27 mouse cellular contexts compared by ENCODE assay signal in genomic region chr6:54997726-54998125, GRCm38 (mm10). TPM values are rescaled to one million over a fixed set of nuclear protein-coding genes. Genes with fewer than 3 reads are reported as not detected.
DNase-seq lines count a peak whose midpoint lies in the region; ATAC-seq and TF ChIP-seq lines count a peak whose summit lies in the region.
"Had no signal": no experiment of that assay in that cellular context is flagged by ENCODE, and none has a peak within 500 bp of the region (broad histone marks: within the 10 kb centered on the region; RNA-seq: fewer than 3 reads in every experiment).

No protein-coding gene starts in this region.

- no peak for ATAC-seq in kidney, embryonic 15.5 days (replicated peaks; ENCODE audit: low FRiP score)
- ATAC-seq: forebrain, embryonic 14.5 days; forebrain, postnatal 0 days; Patski had no signal

- H3K9me3 ChIP-seq in kidney, embryonic 15.5 days (replicated peaks), result no peaks in the 10 kb centered on the region
- H3K9me3 ChIP-seq: embryonic facial prominence, embryonic 12.5 days; embryonic facial prominence, embryonic 15.5 days; G1E; heart, embryonic 10.5 days; hindbrain, embryonic 12.5 days; hindbrain, embryonic 15.5 days had no signal

- H3K4me2 ChIP-seq in kidney, embryonic 15.5 days, result no peak overlapping the region
- H3K4me2 ChIP-seq: embryonic facial prominence, embryonic 12.5 days; embryonic facial prominence, embryonic 15.5 days; hindbrain, embryonic 12.5 days; hindbrain, embryonic 15.5 days had no signal

- peak; percentile 84 for DNase-seq in kidney, adult 11 months
- peak; percentile 85 for DNase-seq in liver, adult 2 months (ENCODE audit: extremely low read depth, low read depth, low spot score)
- DNase-seq in liver, result no peak
- peak; percentile 38 for DNase-seq in kidney, postnatal 10 days
- DNase-seq in kidney, postnatal 36 days, result peak; percentile 72 to 85
- no peak for DNase-seq in cerebellum, adult 18-20 months
- DNase-seq in neural tube, embryonic 10.5 days (ENCODE audit: extremely low spot score, low spot score), result no peak
- DNase-seq: adrenal gland, postnatal 10 days; adrenal gland, postnatal 36 days; B cell, adult 2 months; cerebellum, adult 2 months; cerebellum, adult 9-11 months; cerebellum, postnatal 25 days; forebrain, postnatal 0 days; gastrocnemius, adult 2 months; gastrocnemius, postnatal 14 days; heart, adult 2 months had no signal

- no peak for TF ChIP-seq POLR2A in liver, adult 2 months (IDR thresholded peaks at IDR 0.05; ENCODE audit: extremely low read depth, insufficient read depth, low read length)

- no peak for TF ChIP-seq CTCF in liver, adult 2 months (IDR thresholded peaks at IDR 0.05; ENCODE audit: low read depth, low read length)

- no peak overlapping the region for H3K9ac ChIP-seq in kidney, embryonic 15.5 days
- H3K9ac ChIP-seq in liver, adult 2 months (ENCODE audit: low read depth, low read length), result no peak overlapping the region
- H3K9ac ChIP-seq: embryonic facial prominence, embryonic 12.5 days; embryonic facial prominence, embryonic 15.5 days; forebrain, postnatal 0 days; hindbrain, embryonic 12.5 days; hindbrain, embryonic 15.5 days had no signal

- WGBS in kidney, embryonic 15.5 days, result 80% methylated on average over 6 of the region's 6 CpGs
- WGBS in liver, adult 2 months, result 39% methylated on average over 6 of the region's 6 CpGs

- no peaks in the 10 kb centered on the region; the same call in 1 of the 2 replicates for H3K4me1 ChIP-seq in kidney, embryonic 15.5 days
- peaks cover 8% of the 10 kb centered on the region for H3K4me1 ChIP-seq in liver, adult 2 months (ENCODE audit: control insufficient read depth, insufficient read depth, low read length)
- H3K4me1 ChIP-seq: embryonic facial prominence, embryonic 12.5 days; hindbrain, embryonic 12.5 days had no signal

- H3K4me3 ChIP-seq in kidney, embryonic 15.5 days (replicated peaks), result no peak overlapping the region
- no peak overlapping the region for H3K4me3 ChIP-seq in liver, adult 2 months (ENCODE audit: insufficient read depth, low read depth, low read length)
- H3K4me3 ChIP-seq: embryonic facial prominence, embryonic 12.5 days; embryonic facial prominence, embryonic 15.5 days; gastrocnemius, adult 2 months; heart, adult 2 months; heart, embryonic 10.5 days; hindbrain, embryonic 12.5 days; hindbrain, embryonic 15.5 days had no signal

- no peaks in the 10 kb centered on the region for H3K79me2 ChIP-seq in liver, adult 2 months (ENCODE audit: control insufficient read depth, insufficient read depth, low read length)

- H3K27ac ChIP-seq in kidney, embryonic 15.5 days, result no peak overlapping the region
- H3K27ac ChIP-seq in liver, adult 2 months (replicated peaks; ENCODE audit: insufficient read depth, low read depth, low read length), result no peak overlapping the region
- H3K27ac ChIP-seq: embryonic facial prominence, embryonic 12.5 days; embryonic facial prominence, embryonic 15.5 days; gastrocnemius, adult 2 months; heart, adult 2 months; heart, embryonic 10.5 days; hindbrain, embryonic 12.5 days; hindbrain, embryonic 15.5 days had no signal

- no peaks in the 10 kb centered on the region for H3K27me3 ChIP-seq in kidney, embryonic 15.5 days
- H3K27me3 ChIP-seq in liver, adult 2 months (ENCODE audit: control insufficient read depth, insufficient read depth, low read length), result no peaks in the 10 kb centered on the region
- H3K27me3 ChIP-seq: CH12.LX; embryonic facial prominence, embryonic 12.5 days; embryonic facial prominence, embryonic 15.5 days; hindbrain, embryonic 12.5 days; hindbrain, embryonic 15.5 days; Patski had no signal

- H3K36me3 ChIP-seq in kidney, embryonic 15.5 days, result no peaks in the 10 kb centered on the region
- no peaks in the 10 kb centered on the region for H3K36me3 ChIP-seq in liver, adult 2 months (ENCODE audit: control insufficient read depth, insufficient read depth, low read length)
- H3K36me3 ChIP-seq: embryonic facial prominence, embryonic 12.5 days; embryonic facial prominence, embryonic 15.5 days; G1E; heart, embryonic 10.5 days; hindbrain, embryonic 12.5 days; hindbrain, embryonic 15.5 days had no signal

RNA-seq across cellular contexts. Expression of gene Ggct, which starts 5.0 kb away (rescaled TPM):
- polyA plus RNA-seq in kidney, embryonic 15.5 days (2015; fragmentation: Nextera tagmentation; extraction: Ambion mirVana), result 8.8 and 9.0 TPM in 2 replicates
- total RNA-seq in liver, adult 2 months (2014; rRNA removed), result 8.7 and 11.7 TPM in 2 replicates
- polyA plus RNA-seq in liver, adult 2 months (2012; rRNA removed), result 6.2 and 6.6 TPM in 2 replicates

RNA-seq across cellular contexts. Expression of gene Nod1, which starts 25.3 kb away (rescaled TPM):
- 3.6 and 5.1 TPM in 2 replicates for polyA plus RNA-seq in kidney, embryonic 15.5 days (2015; fragmentation: Nextera tagmentation; extraction: Ambion mirVana)
- 7.0 and 12.1 TPM in 2 replicates for total RNA-seq in liver, adult 2 months (2014; rRNA removed)
- 8.1 and 8.4 TPM in 2 replicates for polyA plus RNA-seq in liver, adult 2 months (2012; rRNA removed)

RNA-seq across cellular contexts. Expression of gene Gars, which starts 40.1 kb away (rescaled TPM):
- polyA plus RNA-seq in kidney, embryonic 15.5 days (2015; fragmentation: Nextera tagmentation; extraction: Ambion mirVana), result 138 and 141 TPM in 2 replicates
- 35.5 and 35.7 TPM in 2 replicates for total RNA-seq in liver, adult 2 months (2014; rRNA removed)
- polyA plus RNA-seq in liver, adult 2 months (2012; rRNA removed), result 18.2 and 18.3 TPM in 2 replicates

Comparison
In these comparisons a context has a peak if more than half of its experiments do, and no peak if none do; other contexts are left out.
1. DNase-seq: peak in kidney, adult 11 months (single experiment), liver, adult 2 months (single experiment), kidney, postnatal 10 days (single experiment) and kidney, postnatal 36 days (2 of 2); none in liver (single experiment), cerebellum, adult 18-20 months (0 of 2) and neural tube, embryonic 10.5 days (single experiment).